Mouse (Mus musculus): ENCODE data around the gene Impdh2. TPM values are rescaled to one million over a fixed set of nuclear protein-coding genes. Genes with fewer than 3 reads are reported as not detected.
A peak's percentile ranks its signal among the peaks of the same experiment; 100 is the strongest.

Gene Impdh2
- polyA plus RNA-seq, 1 experiment: 59.9 TPM

- H3K4me3 ChIP-seq (ENCODE audit: insufficient read depth, low read length): no peak overlapping the region
- no peak for TF ChIP-seq POLR2A (IDR thresholded peaks at IDR 0.05; ENCODE audit: borderline replicate concordance, low read depth, low read length)
- TF ChIP-seq CTCF (IDR thresholded peaks at IDR 0.05; ENCODE audit: low read depth, low read length): no peak
- no peak overlapping the region for H3K27ac ChIP-seq (ENCODE audit: insufficient read depth, low read depth, low read length)
- H3K4me1 ChIP-seq (ENCODE audit: control insufficient read depth, insufficient read depth, low read length): peaks cover 5% of the 10 kb centered on the region
Observed at GRCm38 (mm10) chr9:108577025-108577424, 16.9 kb downstream of the Impdh2 start.

- Histone ChIP-seq H3K4me3 (ENCODE audit: insufficient read depth, low read length) (peak overlapping the region; percentile 68), H3K4me1 (ENCODE audit: control insufficient read depth, insufficient read depth, low read length) (peaks cover 5% of the 10 kb centered on the region)
- TF ChIP-seq POLR2A (IDR thresholded peaks at IDR 0.05; ENCODE audit: borderline replicate concordance, low read depth, low read length) (no peak), CTCF (IDR thresholded peaks at IDR 0.05; ENCODE audit: low read depth, low read length) (no peak)
Observed at GRCm38 (mm10) chr9:108577934-108578544, 18.0 kb downstream of the Impdh2 start.

GRCm38 (mm10) chr9:108578545-108579343 lies 18.7 kb downstream of the Impdh2 start, which contains the start of gene Wdr6:
Gene Wdr6, minus strand, starts transcription at chr9:108578739.
- TF ChIP-seq CTCF (IDR thresholded peaks at IDR 0.05; ENCODE audit: low read depth, low read length) (no peak), POLR2A (IDR thresholded peaks at IDR 0.05; ENCODE audit: borderline replicate concordance, low read depth, low read length) (no peak)
- H3K4me3 ChIP-seq (ENCODE audit: insufficient read depth, low read length): peak within 1 kb of the TSS; percentile 68
- peaks cover 5% of the 10 kb centered on the region for H3K4me1 ChIP-seq (ENCODE audit: control insufficient read depth, insufficient read depth, low read length)
- H3K27ac ChIP-seq (ENCODE audit: insufficient read depth, low read depth, low read length): peak within 1 kb of the TSS; percentile 4

More at GRCm38 (mm10) chr9:108577934-108578544, 18.0 kb downstream of the Impdh2 start:
- H3K27ac ChIP-seq (ENCODE audit: insufficient read depth, low read depth, low read length): no peak overlapping the region

- Histone ChIP-seq H3K27ac (ENCODE audit: insufficient read depth, low read depth, low read length) (no peak overlapping the region), H3K4me3 (ENCODE audit: insufficient read depth, low read length) (peak overlapping the region; percentile 68; the same call in 1 of the 2 replicates), H3K4me1 (ENCODE audit: control insufficient read depth, insufficient read depth, low read length) (peaks cover 5% of the 10 kb centered on the region)
- TF ChIP-seq POLR2A (IDR thresholded peaks at IDR 0.05; ENCODE audit: borderline replicate concordance, low read depth, low read length): no peak
- no peak for TF ChIP-seq CTCF (IDR thresholded peaks at IDR 0.05; ENCODE audit: low read depth, low read length)
Observed at GRCm38 (mm10) chr9:108579344-108579690, 19.2 kb downstream of the Impdh2 start.

GRCm38 (mm10) chr9:108587571-108588180 lies 27.6 kb downstream of the Impdh2 start:
- TF ChIP-seq POLR2A (IDR thresholded peaks at IDR 0.05; ENCODE audit: borderline replicate concordance, low read depth, low read length) (no peak), CTCF (IDR thresholded peaks at IDR 0.05; ENCODE audit: low read depth, low read length) (no peak)
- no peak overlapping the region for H3K4me3 ChIP-seq (ENCODE audit: insufficient read depth, low read length)
- peaks cover 7% of the 10 kb centered on the region for H3K4me1 ChIP-seq (ENCODE audit: control insufficient read depth, insufficient read depth, low read length)
- no peak overlapping the region for H3K27ac ChIP-seq (ENCODE audit: insufficient read depth, low read depth, low read length)

- Histone ChIP-seq H3K27ac (ENCODE audit: insufficient read depth, low read depth, low read length) (no peak overlapping the region), H3K4me3 (ENCODE audit: insufficient read depth, low read length) (no peak overlapping the region), H3K4me1 (ENCODE audit: control insufficient read depth, insufficient read depth, low read length) (peaks cover 7% of the 10 kb centered on the region)
- TF ChIP-seq CTCF (IDR thresholded peaks at IDR 0.05; ENCODE audit: low read depth, low read length) (no peak), POLR2A (IDR thresholded peaks at IDR 0.05; ENCODE audit: borderline replicate concordance, low read depth, low read length) (no peak)
Observed at GRCm38 (mm10) chr9:108589229-108589628, 29.1 kb downstream of the Impdh2 start.

- no peak overlapping the region for H3K27ac ChIP-seq (ENCODE audit: insufficient read depth, low read depth, low read length)
Observed at GRCm38 (mm10) chr9:108591462-108591861, 31.4 kb downstream of the Impdh2 start.

GRCm38 (mm10) chr9:108594354-108594753 lies 34.3 kb downstream of the Impdh2 start:
- Histone ChIP-seq H3K27ac (ENCODE audit: insufficient read depth, low read depth, low read length) (no peak overlapping the region), H3K4me1 (ENCODE audit: control insufficient read depth, insufficient read depth, low read length) (peaks cover 3% of the 10 kb centered on the region; the same call in 1 of the 2 replicates), H3K4me3 (ENCODE audit: insufficient read depth, low read length) (no peak overlapping the region)
- no peak for TF ChIP-seq POLR2A (IDR thresholded peaks at IDR 0.05; ENCODE audit: borderline replicate concordance, low read depth, low read length)
- no peak for TF ChIP-seq CTCF (IDR thresholded peaks at IDR 0.05; ENCODE audit: low read depth, low read length)

More at GRCm38 (mm10) chr9:108591462-108591861, 31.4 kb downstream of the Impdh2 start:
- no peak for TF ChIP-seq CTCF (IDR thresholded peaks at IDR 0.05; ENCODE audit: low read depth, low read length)
- no peak for TF ChIP-seq POLR2A (IDR thresholded peaks at IDR 0.05; ENCODE audit: borderline replicate concordance, low read depth, low read length)
- H3K4me3 ChIP-seq (ENCODE audit: insufficient read depth, low read length): no peak overlapping the region
- H3K4me1 ChIP-seq (ENCODE audit: control insufficient read depth, insufficient read depth, low read length): peaks cover 9% of the 10 kb centered on the region

GRCm38 (mm10) chr9:108596998-108597764 lies 37.1 kb downstream of the Impdh2 start, which contains the start of gene P4htm:
Gene P4htm, minus strand, starts transcription at chr9:108597667.
- Histone ChIP-seq H3K4me3 (ENCODE audit: insufficient read depth, low read length) (peak within 1 kb of the TSS; percentile 74), H3K27ac (ENCODE audit: insufficient read depth, low read depth, low read length) (no peak within 1 kb of the TSS), H3K4me1 (ENCODE audit: control insufficient read depth, insufficient read depth, low read length) (0 out of 2 replicates have a peak, but pooled peaks cover 2% of the 10 kb centered on the region)
- TF ChIP-seq POLR2A (IDR thresholded peaks at IDR 0.05; ENCODE audit: borderline replicate concordance, low read depth, low read length) (no peak), CTCF (IDR thresholded peaks at IDR 0.05; ENCODE audit: low read depth, low read length) (no peak)

All from bone marrow macrophage, adult 2 months (primary cell).